Mouse (Mus musculus): ENCODE results near the gene Vezt. TPM values are rescaled to one million over a fixed set of nuclear protein-coding genes. Genes with fewer than 3 reads are reported as not detected.

Vezt gene
- total RNA-seq, 2 experiments from 2014 or later = 40.3 to 50.5 TPM

DNA sequence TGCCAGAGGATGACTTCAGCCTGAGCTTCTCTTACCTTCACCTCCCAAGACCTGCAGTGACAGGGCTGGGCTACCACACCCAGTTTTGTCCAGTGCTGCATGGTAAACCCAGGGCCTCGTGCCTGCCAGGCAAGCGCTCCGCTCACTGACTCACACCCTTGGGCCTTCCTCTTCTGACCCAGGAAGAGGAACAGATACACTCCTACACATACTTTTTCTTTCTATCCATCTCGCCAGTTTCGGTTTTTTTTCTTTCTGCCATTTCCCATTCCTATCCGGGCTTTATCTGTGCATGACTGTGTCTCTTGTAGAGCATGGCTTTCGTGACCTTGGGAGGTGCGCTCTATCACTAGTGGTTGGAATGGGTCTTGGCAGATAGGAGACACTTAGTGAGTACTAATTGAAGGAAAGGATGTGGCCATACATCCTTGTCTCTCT, 24.0 kb upstream of the Vezt start:
- Histone ChIP-seq H3K4me3 (no peak overlapping the region), H3K27ac (no peak overlapping the region; the same call in 1 of the 2 replicates)
- TF ChIP-seq CTCF (IDR thresholded peaks at IDR 0.05) = no peak
- no peak for DNase-seq
- intact Hi-C loops (cut with DNase I) = no loop called here

GRCm38 (mm10) chr10:94056487-94056886, 20.9 kb upstream of the Vezt start:
- TF ChIP-seq CTCF (IDR thresholded peaks at IDR 0.05) = no peak
- Histone ChIP-seq H3K27ac (no peak overlapping the region), H3K4me3 (no peak overlapping the region)
- no peak for DNase-seq
- intact Hi-C loops (cut with DNase I) = no loop called here

- Histone ChIP-seq H3K27ac (no peak overlapping the region; the same call in 1 of the 2 replicates), H3K4me3 (no peak overlapping the region)
- DNase-seq = no peak
- no peak for TF ChIP-seq CTCF (IDR thresholded peaks at IDR 0.05)
- intact Hi-C loops (cut with DNase I) = no loop called here
These were observed 15.1 kb upstream of the Vezt start for GRCm38 (mm10) chr10:94050736-94051135.

DNA sequence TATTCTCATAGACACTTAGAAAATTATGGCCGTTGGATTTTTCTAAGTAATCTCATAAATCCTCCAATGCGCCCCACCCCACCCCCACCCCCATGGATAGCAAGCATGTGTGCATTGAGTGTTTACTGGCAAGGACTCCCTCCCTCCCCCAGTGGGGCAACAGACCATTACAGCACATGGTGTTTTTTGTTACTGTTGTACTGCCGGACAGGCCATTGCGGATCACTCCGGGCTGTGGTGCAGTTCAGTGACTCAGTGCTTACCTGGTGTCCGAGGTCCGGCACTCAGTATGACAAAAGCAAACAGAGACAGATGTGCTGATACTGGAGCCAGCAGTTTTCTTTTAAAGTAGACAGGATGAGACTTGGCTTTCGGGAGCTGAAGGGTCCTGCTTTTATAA, 13.5 kb upstream of the Vezt start:
- no peak overlapping the region for H3K4me3 ChIP-seq
- no peak for TF ChIP-seq CTCF (IDR thresholded peaks at IDR 0.05)
- peak overlapping the region; percentile 65; the same call in 1 of the 2 replicates for H3K27ac ChIP-seq
- intact Hi-C loops (cut with DNase I) = no loop called here
- no peak for DNase-seq

DNA sequence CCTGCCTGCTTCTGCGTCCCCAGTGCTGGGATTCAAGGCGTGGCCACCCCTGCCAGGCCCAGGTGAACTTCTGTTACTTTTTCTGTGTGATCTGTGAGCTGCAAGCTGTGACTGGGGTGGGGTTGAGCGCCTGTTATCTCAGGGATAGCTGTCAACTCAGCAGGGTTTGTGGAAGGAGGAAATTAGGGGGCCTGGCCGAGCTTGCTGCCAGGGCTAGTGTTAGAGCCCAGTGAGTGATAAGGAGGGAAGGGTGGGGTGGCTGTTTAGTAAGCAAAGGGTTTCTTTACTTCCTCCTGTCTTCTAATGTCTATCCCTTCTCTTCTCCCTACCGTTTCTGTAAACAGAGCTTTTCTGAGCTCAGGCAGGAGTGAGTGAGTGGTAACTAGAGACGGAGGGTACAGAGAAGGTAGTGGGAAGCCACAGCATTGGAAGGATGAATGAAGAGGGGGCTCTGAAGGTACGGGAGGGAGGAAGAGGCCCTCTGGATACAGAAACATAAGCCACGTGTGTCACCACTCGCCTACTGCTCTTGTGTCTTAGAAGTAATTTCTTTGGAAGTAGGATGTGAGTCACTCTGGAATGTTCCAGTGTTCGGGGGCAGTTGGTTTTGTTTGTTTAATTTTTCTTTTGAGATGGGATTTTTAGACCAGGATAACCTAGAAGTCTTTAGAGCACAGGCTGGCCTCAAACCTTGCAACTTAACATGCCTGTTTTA, 12.4 kb upstream of the Vezt start:
- Histone ChIP-seq H3K27ac (peak overlapping the region; percentile 16; the same call in 1 of the 2 replicates), H3K4me3 (no peak overlapping the region)
- intact Hi-C loops (cut with DNase I) = no loop called here
- no peak for DNase-seq
- TF ChIP-seq CTCF (IDR thresholded peaks at IDR 0.05) = no peak

DNA sequence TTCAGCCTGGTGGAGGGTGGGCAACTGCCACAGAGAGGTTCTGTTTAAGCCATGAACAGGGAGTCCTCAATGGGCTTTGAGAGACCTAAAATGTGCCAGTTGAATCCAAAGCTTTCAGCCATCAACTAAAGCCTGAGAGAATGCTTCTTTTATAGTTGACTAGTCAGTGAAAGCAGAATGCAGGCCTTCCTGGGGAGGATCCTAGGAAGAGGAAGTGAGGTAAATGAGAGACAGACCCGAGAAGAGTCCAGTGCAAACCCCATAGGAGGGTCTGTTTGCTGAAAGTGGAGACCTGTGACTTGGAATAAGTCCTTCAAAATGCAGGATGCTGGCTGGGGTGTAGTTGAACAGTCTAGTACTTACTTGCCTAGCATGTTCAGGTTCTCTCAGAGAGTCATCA, 11.4 kb upstream of the Vezt start:
- intact Hi-C loops (cut with DNase I) = no loop called here
- H3K4me3 ChIP-seq = no peak overlapping the region
- TF ChIP-seq CTCF (IDR thresholded peaks at IDR 0.05) = no peak
- no peak for DNase-seq
- H3K27ac ChIP-seq = no peak overlapping the region

DNA sequence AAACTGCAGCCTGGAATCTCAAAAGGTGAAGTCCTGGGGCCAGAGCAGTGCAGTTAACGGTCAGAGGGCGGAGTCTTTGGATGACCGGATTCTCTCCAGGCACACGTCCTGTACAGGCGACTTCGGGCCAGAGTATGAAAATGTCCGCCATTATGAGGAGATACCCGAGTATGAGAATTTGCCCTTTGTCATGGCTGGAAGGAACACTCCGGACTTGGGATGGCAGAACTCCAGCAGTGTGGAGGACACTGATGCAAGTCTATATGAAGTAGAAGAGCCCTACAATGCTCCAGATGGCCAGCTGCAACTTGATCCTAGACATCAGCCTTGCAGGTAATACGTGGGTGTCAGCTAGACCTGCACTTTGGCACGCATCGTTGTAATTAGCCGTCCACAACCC, 9.7 kb upstream of the Vezt start:
- intact Hi-C loops (cut with DNase I) = no loop called here

GRCm38 (mm10) chr10:94043908-94044307, 8.3 kb upstream of the Vezt start:
- no peak for DNase-seq
- Histone ChIP-seq H3K27ac (no peak overlapping the region), H3K4me3 (no peak overlapping the region)
- intact Hi-C loops (cut with DNase I) = no loop called here
- no peak for TF ChIP-seq CTCF (IDR thresholded peaks at IDR 0.05)

More for the DNA sequence above, 9.7 kb upstream of the Vezt start:
- no peak overlapping the region for H3K27ac ChIP-seq
- no peak for TF ChIP-seq CTCF (IDR thresholded peaks at IDR 0.05)
- DNase-seq = no peak
- no peak overlapping the region for H3K4me3 ChIP-seq

DNA sequence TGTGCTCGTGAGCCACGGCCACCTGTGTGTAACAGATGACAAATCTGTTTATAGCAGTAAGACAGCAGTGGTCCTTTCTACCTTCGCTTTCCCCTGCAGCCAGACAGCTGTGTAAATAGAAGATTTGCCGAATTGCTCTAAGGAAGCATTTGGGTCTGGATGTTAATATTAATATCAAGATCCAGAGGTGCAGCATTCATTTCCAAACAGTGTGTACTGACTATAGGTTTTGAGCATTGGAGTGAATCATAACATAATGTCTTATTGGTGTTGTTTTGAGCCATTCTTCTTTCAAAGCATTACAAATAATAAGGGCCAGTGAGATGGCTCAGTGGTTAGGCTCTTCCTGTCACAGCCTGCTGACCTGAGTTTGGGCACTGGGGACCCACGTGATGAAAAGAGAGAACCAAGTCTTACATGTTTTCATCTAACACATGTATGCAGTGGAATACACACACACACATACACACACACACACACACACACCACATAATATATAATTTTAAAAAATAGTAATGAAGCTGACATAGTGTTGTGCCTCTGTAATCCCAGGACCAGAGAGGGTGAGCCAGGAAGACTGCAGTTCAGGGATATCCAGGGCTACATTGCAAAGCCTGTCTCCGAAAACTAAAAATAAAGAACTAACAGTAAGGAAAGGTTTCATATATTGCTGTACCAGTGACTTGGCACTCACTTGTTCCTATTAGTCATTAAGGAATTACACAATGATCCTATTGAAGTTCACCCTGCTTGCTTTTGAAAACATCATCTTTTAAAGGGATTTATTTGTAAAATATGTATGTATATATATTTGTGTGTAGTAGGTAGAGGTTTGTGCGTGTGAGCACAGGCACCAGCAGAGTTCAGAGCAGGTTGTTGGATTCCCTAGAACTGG, 3.0 kb upstream of the Vezt start:
- DNase-seq = no peak
- Histone ChIP-seq H3K4me3 (no peak overlapping the region), H3K27ac (no peak overlapping the region)
- no peak for TF ChIP-seq CTCF (IDR thresholded peaks at IDR 0.05)
- intact Hi-C loops (cut with DNase I) = loop anchor here (5.0 kb wide), 1 partner anchor 221 kb away; no protein-coding TSS in a partner anchor

DNA sequence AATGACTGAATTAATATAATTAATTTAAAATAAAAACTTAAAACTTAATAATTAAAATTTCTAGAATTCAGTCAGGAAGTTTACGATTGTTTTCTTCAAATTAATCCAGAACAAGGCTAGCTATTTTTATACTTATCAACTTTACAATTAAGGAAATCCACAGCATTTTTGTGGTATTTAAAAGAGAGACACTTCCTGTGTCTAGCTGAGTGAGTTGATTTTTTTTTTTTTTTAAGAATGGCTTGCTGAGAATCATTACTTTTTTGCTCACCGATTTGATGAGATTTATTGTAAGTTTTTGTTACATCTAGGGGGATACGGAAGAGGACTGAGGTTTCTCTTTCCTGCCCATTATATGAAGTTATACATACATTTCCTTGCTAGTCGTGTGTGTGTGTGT, 2.0 kb upstream of the Vezt start:
- TF ChIP-seq CTCF (IDR thresholded peaks at IDR 0.05) = no peak
- H3K27ac ChIP-seq = no peak overlapping the region
- no peak overlapping the region for H3K4me3 ChIP-seq
- intact Hi-C loops (cut with DNase I) = loop anchor here (5.0 kb wide), 1 partner anchor 220 kb away; no protein-coding TSS in a partner anchor
- DNase-seq = no peak

DNA sequence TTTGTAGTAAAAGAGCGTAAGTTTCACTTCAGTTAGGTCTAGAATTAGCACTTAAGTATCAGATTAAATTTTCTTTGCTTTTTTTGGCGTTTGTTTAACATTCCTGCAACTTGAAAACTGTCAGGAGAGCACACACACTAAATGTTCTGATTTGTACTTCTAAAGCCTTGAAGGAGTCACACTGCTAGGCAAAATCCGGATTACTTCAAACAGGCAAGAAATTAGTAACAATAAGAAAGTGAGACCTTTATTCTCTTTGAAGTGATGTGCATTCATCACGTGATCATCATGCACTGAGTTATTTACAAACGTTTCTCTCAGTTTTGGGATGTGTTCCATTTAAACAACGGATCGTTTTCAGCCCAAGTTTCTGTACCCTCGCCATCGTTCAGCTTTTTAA, 1.6 kb upstream of the Vezt start:
- Histone ChIP-seq H3K27ac (no peak overlapping the region), H3K4me3 (peak overlapping the region; percentile 80)
- TF ChIP-seq CTCF (IDR thresholded peaks at IDR 0.05) = no peak
- no peak for DNase-seq
- intact Hi-C loops (cut with DNase I) = loop anchor here (5.0 kb wide), 1 partner anchor 220 kb away; no protein-coding TSS in a partner anchor

- H3K4me3 ChIP-seq = peak overlapping the region; percentile 80
- DNase-seq = no peak
- intact Hi-C loops (cut with DNase I) = loop anchor here (5.0 kb wide), 1 partner anchor 219 kb away; no protein-coding TSS in a partner anchor
- no peak for TF ChIP-seq CTCF (IDR thresholded peaks at IDR 0.05)
- peak overlapping the region; percentile 95 for H3K27ac ChIP-seq
These were observed 750 bp upstream of the Vezt start for GRCm38 (mm10) chr10:94036375-94036758.

All from gastrocnemius, adult 2 months (tissue).